Mouse (Mus musculus): Measurements from ENCODE around the gene Col6a4.

DNA sequence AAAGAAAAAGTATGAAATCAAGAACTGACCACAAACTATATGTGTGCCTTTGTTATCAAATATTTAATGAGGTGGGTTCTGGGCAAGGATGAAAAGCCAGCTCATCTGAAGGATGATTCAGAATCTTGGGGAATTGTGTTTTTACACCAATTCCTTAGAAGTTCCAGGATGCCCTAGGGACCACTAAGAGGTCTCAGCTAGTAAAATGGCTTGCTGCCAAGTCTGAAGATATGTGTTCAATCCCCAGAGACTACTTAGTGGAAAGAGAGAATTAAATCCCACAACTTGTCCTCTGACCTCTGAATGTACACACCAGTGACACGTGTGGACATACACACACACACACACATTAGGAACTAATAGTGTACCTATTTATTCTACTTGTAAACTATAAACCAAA lies 137.5 kb downstream of the Col6a4 start:
- TF ChIP-seq CTCF (IDR thresholded peaks at IDR 0.05; ENCODE audit: low read depth), result no peak
- no peak for TF ChIP-seq EP300 (optimal IDR thresholded peaks at IDR 0.05)

Data from stomach, postnatal 0 days (tissue).